Mouse (Mus musculus): ENCODE results near the gene Spaar.
"Not testable (repeated sequence)": the region's sequence is repeated elsewhere in the genome, so short reads cannot be mapped to it uniquely, and the experiment has no call there.

Gene Spaar

DNA sequence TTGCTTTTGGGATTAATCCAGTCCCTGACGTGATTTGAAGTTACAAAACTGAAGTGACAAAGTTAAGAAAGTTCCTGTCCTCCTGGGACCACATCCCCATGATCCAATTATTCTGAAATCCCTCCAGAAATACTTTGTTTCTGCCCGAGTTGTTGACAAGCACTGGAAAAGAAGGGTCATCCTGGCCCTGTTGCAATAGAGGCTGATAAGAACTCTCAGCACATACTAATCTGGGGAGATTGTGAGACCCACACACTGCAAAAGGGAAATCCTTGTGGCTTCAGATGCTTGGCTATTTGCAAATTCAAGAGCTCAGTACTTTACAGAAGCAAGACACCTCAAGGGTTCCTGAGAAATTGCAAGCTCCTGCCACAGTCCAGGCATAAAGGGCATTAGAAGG is 42.5 kb downstream of the Spaar start:
- DNase-seq (ENCODE audit: inconsistent age in 2 of 2, low spot score in 1 of 2) = no peak

DNA sequence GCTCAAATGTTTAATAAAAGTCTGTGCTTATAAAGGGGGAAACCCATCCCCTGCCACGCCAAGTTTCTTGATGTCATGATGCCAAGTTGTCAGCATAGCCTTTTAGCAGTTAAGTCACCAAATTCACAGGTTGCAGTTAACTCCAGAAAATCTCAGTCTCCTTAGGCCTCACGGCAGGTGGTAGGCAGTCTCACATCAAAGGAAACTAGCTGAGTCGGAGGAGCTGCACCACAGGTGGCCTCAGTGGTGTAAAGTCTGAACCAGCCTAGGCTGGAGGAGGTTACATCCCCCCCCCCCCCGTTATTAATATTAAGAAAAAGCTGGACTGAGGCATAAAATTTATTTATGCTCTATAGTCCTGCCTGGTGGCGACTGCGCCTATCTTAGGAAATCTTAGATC is 65.5 kb downstream of the Spaar start:
- DNase-seq (ENCODE audit: inconsistent age in 2 of 2, low spot score in 1 of 2) = no peak

DNA sequence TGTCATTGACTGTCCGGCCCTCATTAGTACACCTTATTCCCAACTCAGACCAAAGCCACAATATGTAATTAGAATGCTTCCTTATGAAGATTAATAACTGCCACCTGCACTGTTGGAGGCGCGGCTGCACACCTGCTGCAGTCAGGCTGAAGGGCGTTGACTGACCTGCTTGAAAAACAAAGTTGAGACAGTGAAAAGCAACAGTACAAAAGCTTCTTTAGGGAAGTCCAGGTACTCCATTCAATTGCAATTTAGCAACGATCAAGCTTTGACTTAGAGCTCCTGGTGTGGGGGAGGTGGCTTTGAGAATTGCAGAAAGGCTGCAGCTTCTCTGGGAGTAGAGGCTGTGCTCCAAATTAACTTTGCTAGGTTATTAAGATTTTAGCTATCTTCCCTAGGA is 66.0 kb downstream of the Spaar start:
- not testable (repeated sequence) for DNase-seq (ENCODE audit: inconsistent age in 2 of 2, low spot score in 1 of 2)

DNA sequence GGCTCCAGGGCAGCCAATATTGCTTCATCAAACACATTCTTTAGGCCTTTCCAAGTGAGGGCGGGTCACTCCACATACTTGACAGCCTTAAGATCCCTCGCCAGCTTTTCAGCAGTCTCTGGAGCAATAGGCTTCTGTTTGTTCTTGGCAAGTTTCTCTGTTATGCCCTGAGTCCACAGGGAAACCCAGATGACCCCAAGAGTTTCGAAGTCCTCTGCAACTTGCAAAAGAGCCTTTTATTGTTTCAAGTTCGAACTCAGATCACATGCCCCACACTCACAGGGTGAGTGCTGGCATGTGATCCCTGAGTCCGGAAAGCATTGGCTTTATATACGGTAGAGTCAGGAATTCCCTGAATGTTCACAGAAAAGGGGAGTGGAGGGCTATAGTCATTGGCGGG is 69.1 kb downstream of the Spaar start:
- DNase-seq (ENCODE audit: inconsistent age in 2 of 2, low spot score in 1 of 2) = peak in 1 of 2 experiments; percentile 28

Data from adrenal gland, adult (tissue).